Mouse (Mus musculus): Measurements from ENCODE around the gene Zcchc2. TPM values are rescaled to one million over a fixed set of nuclear protein-coding genes. Genes with fewer than 3 reads are reported as not detected.

Gene Zcchc2
- total and polyA plus RNA-seq, 3 experiments, result 10.3 to 25.0 (median 19.1) TPM

GRCm38 (mm10) chr1:105956057-105956456 lies 34.1 kb upstream of the Zcchc2 start:
- no peaks in the 10 kb centered on the region for H3K4me1 ChIP-seq (ENCODE audit: control insufficient read depth in 1 of 2, insufficient read depth in 2 of 2, low read length in 2 of 2)
- no peak overlapping the region for H3K4me3 ChIP-seq (ENCODE audit: control insufficient read depth in 1 of 2, insufficient read depth in 1 of 2, low read depth in 2 of 2, low read length in 2 of 2)
- H3K9me3 ChIP-seq (replicated peaks; ENCODE audit: insufficient read depth, low read length), result no peaks in the 10 kb centered on the region
- no peaks in the 10 kb centered on the region; a peak in 2 of 4 replicates for H3K27me3 ChIP-seq (ENCODE audit: control insufficient read depth in 1 of 2, insufficient read depth in 2 of 2, low read length in 2 of 2)
- DNase-seq (ENCODE audit: low read depth, low spot score), result no peak
- no peak overlapping the region for H3K9ac ChIP-seq (ENCODE audit: control insufficient read depth, low read depth, low read length, poor library complexity, severe bottlenecking)
- no peaks in the 10 kb centered on the region for H3K36me3 ChIP-seq (ENCODE audit: control insufficient read depth in 1 of 2, insufficient read depth in 2 of 2, low read length in 2 of 2)
- H3K27ac ChIP-seq (ENCODE audit: control insufficient read depth, low read depth, low read length), result no peak overlapping the region
- H3K79me2 ChIP-seq (ENCODE audit: control insufficient read depth, insufficient read depth, low read length, poor library complexity), result no peaks in the 10 kb centered on the region
- no peak for TF ChIP-seq SMC3 (IDR thresholded peaks at IDR 0.05; ENCODE audit: low read depth, low read length)

GRCm38 (mm10) chr1:105961472-105961871 lies 28.7 kb upstream of the Zcchc2 start:
- no peak for TF ChIP-seq MXI1 (IDR thresholded peaks at IDR 0.05; ENCODE audit: low read depth, low read length)
- TF ChIP-seq MYB (IDR thresholded peaks at IDR 0.05; ENCODE audit: low read depth, low read length), result no peak
- no peak for TF ChIP-seq HCFC1 (IDR thresholded peaks at IDR 0.05; ENCODE audit: low read depth, low read length)
- no peak for TF ChIP-seq MEF2A (IDR thresholded peaks at IDR 0.05; ENCODE audit: extremely low read depth, insufficient replicate concordance, low read depth, low read length, poor library complexity, severe bottlenecking)
- no peak for TF ChIP-seq ZKSCAN1 (IDR thresholded peaks at IDR 0.05; ENCODE audit: low read depth, low read length)
- TF ChIP-seq USF2 (IDR thresholded peaks at IDR 0.05; ENCODE audit: borderline replicate concordance in 1 of 2, insufficient read depth in 1 of 2, low read depth in 1 of 2, low read length in 2 of 2), result no peak
- no peak for TF ChIP-seq POLR2A (IDR thresholded peaks at IDR 0.05; ENCODE audit: control insufficient read depth in 1 of 2, insufficient read depth in 1 of 2, low read depth in 1 of 2, low read length in 2 of 2, poor library complexity in 1 of 2)
- TF ChIP-seq USF1 (IDR thresholded peaks at IDR 0.05; ENCODE audit: low read depth, low read length), result no peak
- no peak for TF ChIP-seq ETS1 (IDR thresholded peaks at IDR 0.05; ENCODE audit: low read depth, low read length)
- TF ChIP-seq MAX (IDR thresholded peaks at IDR 0.05; ENCODE audit: low read length), result no peak
- no peak for TF ChIP-seq KAT2A (conservative IDR thresholded peaks at IDR 0.05; ENCODE audit: low read depth, low read length)
- no peak for TF ChIP-seq E2F4 (IDR thresholded peaks at IDR 0.05; ENCODE audit: borderline replicate concordance, low read depth, low read length)
- no peak for TF ChIP-seq POLR2AphosphoS2 (IDR thresholded peaks at IDR 0.05; ENCODE audit: low read length)
- no peak for TF ChIP-seq POLR2AphosphoS5 (IDR thresholded peaks at IDR 0.05; ENCODE audit: borderline replicate concordance, low read depth, low read length)
- no peak for TF ChIP-seq BHLHE40 (IDR thresholded peaks at IDR 0.05; ENCODE audit: borderline replicate concordance, low read depth, low read length)
- no peak for TF ChIP-seq NRF1 (IDR thresholded peaks at IDR 0.05; ENCODE audit: insufficient read depth, low read depth, low read length, poor library complexity, severe bottlenecking)
- no peak for TF ChIP-seq RAD21 (IDR thresholded peaks at IDR 0.05; ENCODE audit: low read depth, low read length)
- TF ChIP-seq NELFE (IDR thresholded peaks at IDR 0.05; ENCODE audit: low read depth, low read length), result no peak
- DNase-seq (ENCODE audit: low read depth, low spot score), result no peak
- Histone ChIP-seq H3K9me3 (replicated peaks; ENCODE audit: insufficient read depth, low read length) (no peaks in the 10 kb centered on the region), H3K9ac (ENCODE audit: control insufficient read depth, low read depth, low read length, poor library complexity, severe bottlenecking) (no peak overlapping the region), H3K4me1 (ENCODE audit: control insufficient read depth in 1 of 2, insufficient read depth in 2 of 2, low read length in 2 of 2) (no peaks in the 10 kb centered on the region), H3K79me2 (ENCODE audit: control insufficient read depth, insufficient read depth, low read length, poor library complexity) (no peaks in the 10 kb centered on the region), H3K27me3 (ENCODE audit: control insufficient read depth in 1 of 2, insufficient read depth in 2 of 2, low read length in 2 of 2) (no peaks in the 10 kb centered on the region; a peak in 1 of 4 replicates), H3K27ac (ENCODE audit: control insufficient read depth, low read depth, low read length) (no peak overlapping the region), H3K36me3 (ENCODE audit: control insufficient read depth in 1 of 2, insufficient read depth in 2 of 2, low read length in 2 of 2) (no peaks in the 10 kb centered on the region), H3K4me3 (ENCODE audit: control insufficient read depth in 1 of 2, insufficient read depth in 1 of 2, low read depth in 2 of 2, low read length in 2 of 2) (no peak overlapping the region)

Data from MEL (cell line).